Mouse (Mus musculus) right cerebral cortex, adult 18-20 months (tissue): ENCODE data around the gene Pofut2.
"Not testable (repeated sequence)": the region's sequence is repeated elsewhere in the genome, so short reads cannot be mapped to it uniquely, and the experiment has no call there.

ENCODE experiments used
- DNase-seq: peaks from one replicate; pipeline ENCODE4 v3.0.0; 2022; ENCODE audit warnings: mixed read lengths

The Pofut2 gene

GRCm38 (mm10) chr10:77272980-77273730, 14.1 kb downstream of the Pofut2 start:
- no peak for DNase-seq

DNA sequence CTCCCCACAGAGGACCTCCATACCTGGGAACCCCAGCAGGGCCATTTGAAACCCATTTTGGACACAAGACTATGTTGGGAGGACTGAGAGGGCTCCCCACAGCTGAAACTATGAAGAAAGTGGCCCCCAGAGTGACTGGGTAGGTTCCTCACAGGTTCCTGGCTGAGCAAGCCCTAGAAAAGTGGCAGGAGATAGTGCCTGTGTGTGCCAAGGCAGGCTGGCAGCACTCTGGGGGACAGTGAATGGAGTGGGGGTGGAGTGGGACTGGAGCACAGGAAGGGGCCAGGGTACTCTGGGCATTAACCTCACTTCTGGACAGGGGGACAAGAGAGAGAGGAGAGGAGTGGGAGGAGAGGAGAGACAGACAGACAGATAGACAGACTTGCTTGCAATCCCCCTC, 14.8 kb downstream of the Pofut2 start:
- no peak for DNase-seq

- DNase-seq: not testable (repeated sequence)
These were observed 23.1 kb downstream of the Pofut2 start for GRCm38 (mm10) chr10:77282085-77282484.

DNA sequence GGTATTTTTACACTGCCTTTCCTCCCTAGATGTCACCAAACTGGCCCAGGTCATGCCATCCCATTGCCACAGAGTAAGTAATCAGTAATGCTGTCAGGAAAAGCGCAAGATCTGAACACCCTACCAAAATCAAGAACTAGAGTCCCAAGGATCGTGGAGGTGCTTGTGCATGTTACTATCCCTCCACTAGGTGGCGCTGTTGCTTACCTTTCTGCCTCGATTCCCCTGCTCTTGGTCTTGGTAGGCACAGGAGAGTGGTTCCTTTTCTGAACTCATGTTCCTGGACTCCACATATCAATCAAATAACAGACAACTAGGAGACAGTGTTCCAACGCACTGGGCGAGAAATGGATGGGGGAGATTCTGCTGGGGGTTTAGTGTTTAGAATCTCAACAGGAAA, 23.8 kb downstream of the Pofut2 start:
- DNase-seq: peak; percentile 74

DNA sequence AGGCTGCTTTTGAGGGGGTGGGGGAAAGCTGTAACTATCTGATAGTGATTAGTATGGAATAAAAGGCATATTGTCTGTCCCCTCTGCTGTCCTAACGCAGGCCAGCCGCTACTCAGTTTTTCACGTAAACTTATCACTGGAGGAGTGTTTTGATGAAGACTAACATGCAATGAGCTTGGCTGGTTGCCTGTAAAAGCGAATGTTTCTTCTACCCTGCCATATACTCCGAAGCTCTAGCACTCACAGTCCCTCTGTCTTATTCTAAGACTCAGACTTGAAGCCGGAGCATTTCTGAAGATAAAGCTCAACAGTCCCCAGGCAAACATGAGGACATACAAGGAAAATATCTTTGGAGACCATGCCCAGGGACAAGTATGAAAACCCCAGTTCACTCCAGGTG, 25.8 kb downstream of the Pofut2 start:
- no peak for DNase-seq

- DNase-seq: no peak
These were observed 28.6 kb downstream of the Pofut2 start for GRCm38 (mm10) chr10:77287626-77288025.

- no peak for DNase-seq
These were observed 29.7 kb downstream of the Pofut2 start for GRCm38 (mm10) chr10:77288639-77289195.

- DNase-seq: no peak
These were observed 30.5 kb downstream of the Pofut2 start for GRCm38 (mm10) chr10:77289559-77289958.

DNA sequence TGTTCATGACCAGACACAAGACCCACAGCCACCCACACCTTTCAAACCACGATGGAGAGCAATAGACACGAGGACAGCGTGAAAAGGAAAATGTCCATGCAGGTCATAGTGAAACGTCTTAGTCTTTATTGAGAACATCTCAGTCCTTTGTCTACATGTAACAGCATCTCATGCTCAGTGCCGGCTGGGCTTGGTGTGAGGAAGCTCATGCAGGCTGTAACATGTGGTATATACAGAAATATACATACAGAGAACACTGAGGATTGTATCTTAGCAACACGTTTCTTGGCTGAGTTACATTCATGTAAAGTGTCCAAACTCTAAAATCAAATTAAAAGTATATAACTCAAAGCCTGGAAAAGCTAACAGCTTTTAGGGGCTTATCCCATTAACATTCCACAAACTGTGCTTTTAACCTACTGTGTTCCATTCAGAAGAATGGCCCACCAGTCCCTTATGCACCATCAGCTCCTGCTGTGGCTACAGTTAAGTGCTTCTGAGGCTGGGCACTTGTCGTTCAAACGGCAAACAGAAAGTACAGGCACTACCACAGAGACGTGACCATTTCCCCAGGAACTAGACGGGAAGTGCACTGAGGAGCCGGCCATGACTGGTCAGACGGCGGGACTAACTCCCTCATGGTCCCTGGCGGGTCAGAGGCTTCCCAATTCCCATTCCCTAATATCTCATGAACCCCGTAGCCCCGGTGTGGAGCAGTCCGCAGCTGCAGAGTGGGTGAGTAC, 31.8 kb downstream of the Pofut2 start:
- no peak for DNase-seq

DNA sequence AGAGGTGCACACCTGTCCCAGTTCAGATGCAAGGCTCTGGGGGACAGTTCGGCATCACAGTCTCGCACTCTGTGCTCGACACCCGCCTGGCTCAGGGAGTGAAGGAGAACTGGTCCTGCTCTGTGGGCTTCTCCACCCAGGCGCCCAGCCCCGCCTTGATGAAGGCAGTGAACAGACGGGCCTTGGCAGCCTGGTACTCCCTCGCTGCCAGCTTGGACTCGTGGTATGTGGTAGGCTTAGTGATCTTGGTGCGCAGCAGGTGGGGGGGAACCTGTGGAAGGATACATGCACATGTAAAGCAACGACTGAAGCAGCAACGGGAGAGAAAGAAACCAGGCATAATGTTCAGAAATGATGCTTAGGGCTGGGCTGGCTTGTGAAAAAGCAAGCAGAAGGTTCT, 35.7 kb downstream of the Pofut2 start:
- DNase-seq: peak; percentile 30

DNA sequence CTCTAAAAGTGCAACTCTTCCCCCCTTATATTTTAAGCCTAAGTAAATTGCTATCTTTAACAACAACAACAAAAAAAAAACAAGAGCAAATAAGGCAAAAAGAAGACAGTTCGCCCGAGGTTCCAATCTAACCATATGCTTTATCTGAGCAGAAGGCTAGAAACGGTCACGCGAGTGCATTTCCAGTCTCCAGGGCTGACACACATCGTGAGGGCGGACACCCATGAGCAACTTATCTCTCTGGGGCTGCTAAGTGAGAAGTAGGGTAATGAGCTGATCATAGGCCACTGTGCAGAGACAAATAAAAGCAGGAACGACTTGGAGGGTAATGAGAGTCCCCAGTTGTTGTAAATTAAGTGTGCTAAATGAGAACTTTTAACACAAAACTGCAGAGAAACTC, 39.6 kb downstream of the Pofut2 start:
- DNase-seq: no peak

DNA sequence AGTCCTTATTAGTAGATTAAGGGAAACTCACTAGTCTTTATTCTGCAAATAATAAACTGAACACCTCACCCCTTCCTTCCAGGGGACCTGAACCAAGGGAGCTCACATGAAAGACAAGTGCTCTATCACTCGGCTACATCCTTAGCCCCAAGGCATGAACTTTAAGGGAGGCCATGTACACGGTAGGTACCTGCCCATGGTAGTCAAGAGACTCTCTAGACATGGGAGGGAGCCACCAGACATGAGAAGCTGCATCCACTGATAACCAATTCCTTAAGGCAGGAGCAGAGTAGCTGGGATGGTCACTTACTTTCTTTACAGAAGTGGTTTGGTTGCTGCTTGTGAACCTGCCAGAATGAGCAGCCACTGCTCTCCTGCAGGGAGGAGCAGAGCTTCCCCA, 40.2 kb downstream of the Pofut2 start:
- DNase-seq: no peak

- DNase-seq: no peak
These were observed 41.4 kb downstream of the Pofut2 start for GRCm38 (mm10) chr10:77300237-77300933.

DNA sequence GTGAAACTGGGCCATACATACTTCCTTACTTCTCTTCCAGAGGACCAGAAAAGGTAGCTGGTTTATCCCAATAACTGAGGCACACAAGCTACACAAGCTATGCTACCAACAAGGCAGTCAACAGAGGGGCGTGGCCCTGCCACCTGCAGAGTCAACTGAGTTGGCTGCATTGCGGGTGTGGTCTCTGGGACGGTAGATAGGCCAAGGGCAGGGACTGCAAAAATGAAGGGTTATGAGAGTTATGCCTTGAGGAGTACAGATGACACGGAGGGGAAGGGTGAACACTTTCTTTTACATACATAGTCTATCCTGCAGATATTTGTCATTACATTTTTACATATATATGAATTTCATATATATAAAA, 41.9 kb downstream of the Pofut2 start:
- DNase-seq: no peak

- no peak for DNase-seq
These were observed 45.3 kb downstream of the Pofut2 start for GRCm38 (mm10) chr10:77304362-77304761.

- no peak for DNase-seq
These were observed 46.0 kb downstream of the Pofut2 start for GRCm38 (mm10) chr10:77304840-77305533.

DNA sequence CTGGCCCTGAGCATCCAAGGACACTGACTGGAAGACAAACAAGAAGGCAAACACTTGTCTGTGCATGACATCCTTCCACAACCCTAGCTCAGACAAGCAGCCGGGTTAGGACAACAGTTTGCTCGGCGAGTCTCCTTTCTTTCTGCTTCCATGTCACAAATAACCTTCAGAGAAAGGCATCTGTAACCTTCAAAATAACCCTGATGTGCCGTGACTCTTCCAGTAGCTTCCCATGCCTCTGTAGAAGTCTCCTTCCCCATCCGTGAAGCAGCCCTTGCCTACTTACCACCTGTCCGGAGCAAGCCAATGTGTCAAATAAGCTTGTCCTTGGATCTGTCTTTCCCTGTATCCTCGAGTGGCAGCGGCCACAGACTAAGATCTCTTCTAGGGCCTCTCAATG, 46.7 kb downstream of the Pofut2 start:
- no peak for DNase-seq

DNA sequence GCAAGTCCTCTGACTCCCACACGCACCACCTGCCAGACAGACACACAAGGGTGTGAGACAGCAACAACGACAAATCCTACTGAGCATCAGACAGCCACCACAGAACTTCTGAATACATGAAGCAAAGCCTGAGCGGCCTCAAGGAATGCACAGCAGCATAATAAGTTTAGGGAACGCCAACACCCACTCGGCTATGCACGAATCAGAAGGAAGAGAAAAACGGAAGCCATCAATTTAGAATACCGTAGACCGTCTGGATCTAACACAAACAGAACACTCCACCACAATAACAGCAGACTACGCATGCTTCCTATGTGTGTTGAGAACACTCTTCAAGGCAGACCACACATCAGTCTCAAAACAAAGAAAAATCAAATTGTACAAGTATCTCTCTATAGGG, 50.0 kb downstream of the Pofut2 start:
- no peak for DNase-seq

DNA sequence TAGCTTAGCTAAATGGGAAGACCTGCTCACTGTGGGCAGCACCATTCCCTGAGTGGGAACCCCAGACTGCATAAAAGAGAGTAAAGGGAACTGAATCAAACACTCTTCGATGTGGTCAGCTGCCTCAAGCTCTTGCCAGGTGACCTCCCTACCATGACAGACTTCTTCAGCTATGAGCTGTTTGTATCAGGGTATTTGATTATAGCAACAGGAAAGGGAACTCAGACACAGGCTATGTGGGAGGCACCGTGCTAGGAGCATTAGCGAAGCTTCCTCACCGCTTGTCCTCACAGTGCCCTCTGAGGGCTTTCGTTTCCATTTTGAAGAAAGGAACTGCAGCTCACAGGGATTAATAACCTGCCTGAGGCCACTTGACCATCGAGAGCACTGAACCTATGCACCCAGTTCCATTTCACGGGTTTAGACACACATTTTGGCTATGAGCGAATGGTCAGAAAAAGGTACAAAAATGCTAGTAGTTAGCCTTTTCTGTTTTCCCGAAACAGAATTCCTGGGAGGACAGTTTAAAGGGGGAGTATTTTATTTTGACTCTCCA, 55.8 kb downstream of the Pofut2 start:
- no peak for DNase-seq

- DNase-seq: peak; percentile 82
These were observed 56.7 kb downstream of the Pofut2 start for GRCm38 (mm10) chr10:77315682-77316081.
